Mouse (Mus musculus): ENCODE measurements around the gene Acr. TPM values are rescaled to one million over a fixed set of nuclear protein-coding genes. Genes with fewer than 3 reads are reported as not detected.

The Acr gene
- 0.48 and 1.5 TPM in 2 replicates for polyA plus RNA-seq (2015; fragmentation: Nextera tagmentation; extraction: Ambion mirVana)

DNA sequence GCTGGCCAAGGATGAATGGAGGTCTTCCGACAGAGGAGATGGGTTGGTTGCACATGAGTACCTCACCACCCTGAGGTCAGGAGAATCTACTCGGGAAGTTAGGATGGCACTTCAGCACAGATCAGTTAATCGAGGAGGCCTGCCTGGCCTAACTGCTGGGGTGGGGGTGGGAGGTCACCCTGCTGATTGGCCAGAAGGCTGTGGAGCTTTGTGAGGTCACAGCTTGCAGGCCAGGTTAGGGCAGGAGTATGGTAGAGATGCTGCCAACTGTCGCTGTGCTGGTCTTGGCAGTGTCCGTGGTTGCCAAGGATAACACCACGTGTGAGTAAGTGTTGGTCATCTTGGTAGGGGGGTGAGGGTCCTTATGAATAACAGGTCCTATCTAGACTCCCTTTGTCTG, at the start of gene Acr:
Gene Acr (plus strand): TSS at position 213 of the 400 bp plus-strand sequence.
- Histone ChIP-seq H3K4me3 (no peak within 1 kb of the TSS), H3K4me1 (replicated peaks) (no peaks in the 10 kb centered on the region), H3K36me3 (0 out of 2 replicates have a peak, but pooled peaks cover 6% of the 10 kb centered on the region), H3K4me2 (no peak within 1 kb of the TSS), H3K9me3 (no peaks in the 10 kb centered on the region), H3K27ac (replicated peaks) (no peak within 1 kb of the TSS), H3K9ac (no peak within 1 kb of the TSS), H3K27me3 (no peaks in the 10 kb centered on the region)
- WGBS: 93% methylated on average over 6 of the region's 6 CpGs
- ATAC-seq (ENCODE audit: low read depth): no peak

- no peak overlapping the region for H3K4me2 ChIP-seq
- H3K36me3 ChIP-seq: peaks cover 21% of the 10 kb centered on the region; the same call in 1 of the 2 replicates
- peaks cover 16% of the 10 kb centered on the region for H3K4me1 ChIP-seq (replicated peaks)
- H3K9me3 ChIP-seq: no peaks in the 10 kb centered on the region
- no peak overlapping the region for H3K4me3 ChIP-seq
- no peak overlapping the region for H3K9ac ChIP-seq
- no peak overlapping the region for H3K27ac ChIP-seq (replicated peaks)
- WGBS: 64% methylated on average over 7 of the region's 7 CpGs
- peaks cover 48% of the 10 kb centered on the region for H3K27me3 ChIP-seq
- ATAC-seq (ENCODE audit: low read depth): no peak
Measured at GRCm38 (mm10) chr15:89521951-89522350, 46.2 kb upstream of the Acr start.

DNA sequence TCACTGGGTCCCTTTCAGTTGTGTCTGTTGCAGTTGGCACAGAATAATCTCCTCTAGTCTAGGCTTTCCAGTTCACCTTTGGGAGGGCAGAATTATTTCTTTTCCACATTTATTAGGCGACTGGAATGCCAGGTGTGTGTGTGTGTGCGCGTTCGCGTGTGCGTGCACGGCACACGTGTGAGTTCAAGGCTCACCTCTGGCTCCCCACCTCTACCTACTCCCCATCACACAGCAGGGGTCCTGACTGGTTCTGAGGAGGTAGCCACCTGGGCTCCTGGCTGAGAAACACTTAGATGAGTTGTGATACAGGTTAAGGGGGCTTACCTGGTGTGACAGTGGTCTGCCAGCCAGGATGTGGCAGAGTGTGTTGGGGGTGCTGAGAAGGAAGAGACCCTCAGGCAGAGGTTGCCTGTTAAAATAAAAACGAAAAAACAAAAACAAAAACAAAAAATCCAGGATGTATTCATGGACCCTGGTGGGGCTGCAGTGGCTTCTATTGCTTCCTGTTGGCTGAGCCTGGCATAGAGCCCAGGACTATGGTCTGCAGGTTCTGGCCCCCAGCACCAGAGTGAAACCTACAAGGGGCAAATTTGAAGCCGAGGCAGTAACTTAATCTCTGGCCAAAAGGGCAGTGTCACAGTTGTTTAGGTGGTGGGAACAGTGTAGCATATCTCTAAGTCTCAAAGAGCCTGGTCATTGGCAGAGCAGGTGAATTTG, 45.4 kb upstream of the Acr start:
- Histone ChIP-seq H3K27me3 (peaks cover 48% of the 10 kb centered on the region), H3K4me1 (replicated peaks) (peaks cover 16% of the 10 kb centered on the region), H3K36me3 (peaks cover 21% of the 10 kb centered on the region; the same call in 1 of the 2 replicates), H3K27ac (replicated peaks) (no peak overlapping the region), H3K9ac (peak overlapping the region; percentile 72; the same call in 1 of the 2 replicates), H3K4me2 (peak overlapping the region; percentile 90), H3K9me3 (no peaks in the 10 kb centered on the region), H3K4me3 (peak overlapping the region; percentile 60)
- WGBS: 89% methylated on average over 10 of the region's 10 CpGs
- ATAC-seq (ENCODE audit: low read depth): no peak

- Histone ChIP-seq H3K27me3 (peaks cover 48% of the 10 kb centered on the region), H3K4me2 (peak overlapping the region; percentile 90), H3K9me3 (no peaks in the 10 kb centered on the region), H3K9ac (peak overlapping the region; percentile 72), H3K27ac (replicated peaks) (no peak overlapping the region), H3K36me3 (peaks cover 19% of the 10 kb centered on the region; the same call in 1 of the 2 replicates), H3K4me3 (peak overlapping the region; percentile 60), H3K4me1 (replicated peaks) (peaks cover 16% of the 10 kb centered on the region)
- ATAC-seq (ENCODE audit: low read depth): 0 out of 2 replicates have a peak, but pooled peaks have one; percentile 17
- 9% methylated on average over 25 of the region's 47 CpGs for WGBS
Measured at GRCm38 (mm10) chr15:89523283-89523832, 44.8 kb upstream of the Acr start.

GRCm38 (mm10) chr15:89524001-89524571, 44.0 kb upstream of the Acr start:
- Histone ChIP-seq H3K4me2 (peak overlapping the region; percentile 90), H3K9me3 (no peaks in the 10 kb centered on the region), H3K27me3 (peaks cover 48% of the 10 kb centered on the region), H3K4me1 (replicated peaks) (peaks cover 16% of the 10 kb centered on the region), H3K27ac (replicated peaks) (no peak overlapping the region), H3K9ac (peak overlapping the region; percentile 72), H3K4me3 (peak overlapping the region; percentile 60), H3K36me3 (peaks cover 18% of the 10 kb centered on the region; the same call in 1 of the 2 replicates)
- WGBS: 13% methylated on average over 31 of the region's 52 CpGs
- no peak for ATAC-seq (ENCODE audit: low read depth)

DNA sequence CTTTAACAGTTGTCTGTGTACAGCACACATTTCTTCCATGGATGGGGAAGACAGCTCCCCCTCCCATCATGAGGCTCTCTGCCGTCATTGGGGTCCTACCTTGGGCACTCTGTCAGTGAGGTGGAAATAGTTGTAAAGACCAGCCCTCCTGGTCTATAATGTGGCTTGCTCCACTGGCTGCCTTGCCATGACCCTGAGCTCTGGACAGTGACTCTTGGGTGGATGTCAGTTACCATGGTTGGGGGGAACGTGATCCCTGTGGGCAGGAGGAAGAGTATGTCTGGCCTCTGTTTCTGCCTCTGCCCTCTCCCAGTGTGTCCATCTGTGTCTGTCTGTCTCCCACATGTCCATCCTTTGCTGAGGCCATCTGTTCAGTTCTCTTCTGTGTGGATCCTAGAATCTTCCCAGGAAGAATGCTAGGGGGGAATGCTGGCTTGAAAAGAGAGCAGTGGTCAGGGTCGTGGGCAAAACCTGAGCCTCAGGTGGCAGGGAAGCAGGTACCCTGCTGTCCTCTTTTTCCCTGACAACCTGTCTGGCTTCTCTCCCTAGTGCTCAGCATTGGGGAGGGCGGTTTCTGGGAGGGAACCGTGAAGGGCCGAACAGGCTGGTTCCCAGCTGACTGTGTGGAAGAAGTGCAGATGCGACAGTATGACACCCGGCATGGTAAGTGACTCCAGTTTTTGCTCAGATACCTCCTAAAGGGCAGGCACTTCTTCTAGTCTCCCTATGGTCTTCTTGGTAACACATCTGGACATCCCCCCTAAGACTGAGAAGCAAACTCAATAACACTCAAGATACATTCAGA, 43.3 kb upstream of the Acr start:
- ATAC-seq (ENCODE audit: low read depth): no peak
- peak overlapping the region; percentile 72; the same call in 1 of the 2 replicates for H3K9ac ChIP-seq
- WGBS: 65% methylated on average over 8 of the region's 8 CpGs

DNA sequence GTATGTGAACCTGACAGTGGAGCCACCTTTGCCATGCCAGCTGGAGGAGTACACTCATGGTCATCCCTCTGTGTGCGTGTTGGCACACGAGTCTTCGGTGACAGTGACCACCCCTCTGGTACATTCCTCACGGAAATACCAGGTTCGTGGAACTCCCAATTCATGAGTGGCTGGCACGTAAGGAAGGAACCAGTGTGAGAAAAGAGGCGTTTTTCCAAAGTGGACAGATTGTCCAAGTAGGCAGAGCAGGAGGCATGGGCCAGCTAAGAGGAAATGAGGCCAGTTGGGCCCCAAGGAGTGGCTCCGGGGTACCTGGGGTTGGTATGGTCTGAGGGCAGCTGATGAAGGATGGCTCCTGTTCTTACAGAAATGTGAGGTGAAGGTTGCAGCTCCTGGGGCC, 42.7 kb upstream of the Acr start:
- no peak for ATAC-seq (ENCODE audit: low read depth)
- Histone ChIP-seq H3K9me3 (no peaks in the 10 kb centered on the region), H3K27ac (replicated peaks) (no peak overlapping the region), H3K9ac (no peak overlapping the region), H3K4me2 (no peak overlapping the region), H3K4me1 (replicated peaks) (peaks cover 19% of the 10 kb centered on the region), H3K36me3 (peaks cover 18% of the 10 kb centered on the region; the same call in 1 of the 2 replicates), H3K4me3 (no peak overlapping the region), H3K27me3 (peaks cover 48% of the 10 kb centered on the region)
- WGBS: 88% methylated on average over 8 of the region's 8 CpGs

More for the DNA sequence above, 43.3 kb upstream of the Acr start:
- Histone ChIP-seq H3K27ac (replicated peaks) (no peak overlapping the region), H3K27me3 (peaks cover 48% of the 10 kb centered on the region), H3K4me3 (peak overlapping the region; percentile 60), H3K4me1 (replicated peaks) (peaks cover 16% of the 10 kb centered on the region), H3K36me3 (peaks cover 18% of the 10 kb centered on the region; the same call in 1 of the 2 replicates), H3K9me3 (no peaks in the 10 kb centered on the region), H3K4me2 (peak overlapping the region; percentile 90)

DNA sequence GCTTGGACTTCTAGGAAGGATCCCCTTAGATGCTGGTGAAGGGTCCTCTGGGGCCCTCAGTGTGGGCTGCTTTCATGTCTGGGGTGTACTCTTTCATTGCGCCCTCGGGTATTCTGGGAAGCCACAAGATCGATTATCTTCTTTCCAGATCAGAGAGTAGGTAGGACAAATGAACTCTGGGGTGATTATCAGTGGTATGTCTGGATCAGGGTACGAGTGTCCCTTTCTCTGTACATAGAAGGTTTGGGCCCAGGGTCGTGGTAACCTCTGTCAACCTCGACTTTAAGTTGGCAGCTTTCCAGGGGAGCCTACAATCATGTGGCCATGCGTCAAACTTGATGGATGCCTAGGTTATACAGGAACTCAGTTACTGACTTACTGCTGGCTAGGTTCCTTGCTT, 42.2 kb upstream of the Acr start:
- H3K27ac ChIP-seq (replicated peaks): no peak overlapping the region
- no peak for ATAC-seq (ENCODE audit: low read depth)
- 77% methylated on average over 7 of the region's 7 CpGs for WGBS

GRCm38 (mm10) chr15:89526776-89527325, 41.3 kb upstream of the Acr start:
- peaks cover 20% of the 10 kb centered on the region for H3K4me1 ChIP-seq (replicated peaks)
- H3K9ac ChIP-seq: no peak overlapping the region
- no peak for ATAC-seq (ENCODE audit: low read depth)
- H3K27me3 ChIP-seq: peaks cover 38% of the 10 kb centered on the region
- no peak overlapping the region for H3K4me3 ChIP-seq
- 0 out of 2 replicates have a peak, but pooled peaks cover 9% of the 10 kb centered on the region for H3K36me3 ChIP-seq
- no peak overlapping the region for H3K27ac ChIP-seq (replicated peaks)
- no peaks in the 10 kb centered on the region for H3K9me3 ChIP-seq
- H3K4me2 ChIP-seq: no peak overlapping the region
- 92% methylated on average over 19 of the region's 19 CpGs for WGBS

More for the DNA sequence above, 42.2 kb upstream of the Acr start:
- Histone ChIP-seq H3K9ac (no peak overlapping the region), H3K9me3 (no peaks in the 10 kb centered on the region), H3K4me1 (replicated peaks) (peaks cover 19% of the 10 kb centered on the region), H3K36me3 (peaks cover 18% of the 10 kb centered on the region; the same call in 1 of the 2 replicates), H3K27me3 (peaks cover 48% of the 10 kb centered on the region), H3K4me2 (no peak overlapping the region), H3K4me3 (no peak overlapping the region)

DNA sequence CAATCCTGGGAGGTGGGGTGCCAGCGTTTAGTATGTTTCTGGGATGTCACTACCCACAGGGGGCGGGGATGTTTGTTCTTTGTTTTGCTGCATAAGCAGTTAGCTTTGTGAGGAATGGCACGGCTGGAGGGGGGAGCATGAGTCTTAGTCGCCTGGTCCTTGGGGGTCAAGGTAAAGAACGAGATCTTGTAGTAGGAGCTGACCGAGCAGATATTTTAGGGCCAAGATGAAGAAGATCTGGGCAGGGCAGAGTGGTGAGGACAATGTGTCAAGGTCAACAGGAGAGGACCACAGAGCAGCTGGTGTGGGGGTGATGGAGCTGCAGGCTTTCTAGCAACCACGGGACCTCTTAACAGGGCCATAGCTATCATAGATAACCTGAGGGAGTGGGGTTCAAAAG, 40.7 kb upstream of the Acr start:
- Histone ChIP-seq H3K27me3 (peaks cover 32% of the 10 kb centered on the region), H3K9me3 (no peaks in the 10 kb centered on the region), H3K4me2 (no peak overlapping the region), H3K27ac (replicated peaks) (no peak overlapping the region), H3K9ac (no peak overlapping the region), H3K4me1 (replicated peaks) (peaks cover 26% of the 10 kb centered on the region), H3K36me3 (0 out of 2 replicates have a peak, but pooled peaks cover 6% of the 10 kb centered on the region), H3K4me3 (no peak overlapping the region)
- 76% methylated on average over 7 of the region's 7 CpGs for WGBS
- ATAC-seq (ENCODE audit: low read depth): no peak

DNA sequence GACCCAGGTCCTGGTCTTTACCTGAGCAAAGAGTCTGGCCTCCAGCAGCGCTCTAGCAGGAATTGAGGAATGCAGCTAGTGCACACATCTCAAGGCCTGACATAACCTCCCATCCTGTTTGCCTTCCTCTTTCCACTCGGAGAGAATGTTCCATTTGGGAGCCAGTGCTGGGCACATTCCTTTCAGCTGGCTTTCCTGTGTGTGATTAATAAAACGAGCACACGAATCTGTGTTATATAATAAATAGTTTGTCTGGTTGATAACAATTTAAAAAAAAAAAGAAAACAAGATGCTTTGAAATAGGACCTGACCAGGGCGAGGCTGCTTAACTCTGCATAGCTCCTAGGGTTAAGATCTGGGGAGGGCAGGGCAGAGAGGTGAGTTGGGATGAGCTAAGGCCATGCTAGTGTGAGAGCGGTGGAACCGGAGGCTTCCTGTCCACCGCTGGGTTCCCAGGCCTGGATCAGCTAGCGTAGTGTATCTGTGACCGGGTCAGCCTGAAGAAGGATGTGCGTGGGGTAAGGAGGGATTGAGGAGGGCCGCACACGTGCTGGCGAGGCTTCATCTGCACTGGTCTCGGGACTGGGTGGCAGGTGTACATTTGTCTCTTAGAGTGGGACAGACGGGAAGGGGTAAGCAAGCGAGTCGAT, 39.8 kb upstream of the Acr start:
- Histone ChIP-seq H3K27me3 (peaks cover 23% of the 10 kb centered on the region), H3K4me3 (no peak overlapping the region), H3K4me2 (no peak overlapping the region), H3K4me1 (replicated peaks) (peaks cover 31% of the 10 kb centered on the region), H3K9ac (no peak overlapping the region), H3K9me3 (no peaks in the 10 kb centered on the region), H3K36me3 (0 out of 2 replicates have a peak, but pooled peaks cover 6% of the 10 kb centered on the region), H3K27ac (replicated peaks) (no peak overlapping the region)
- ATAC-seq (ENCODE audit: low read depth): no peak
- 87% methylated on average over 18 of the region's 18 CpGs for WGBS

All from neural tube, embryonic 13.5 days (tissue).